Mouse (Mus musculus): Measurements from ENCODE around the gene Selenoh. TPM values are rescaled to one million over a fixed set of nuclear protein-coding genes. Genes with fewer than 3 reads are reported as not detected.
A peak's percentile ranks its signal among the peaks of the same experiment; 100 is the strongest.
"Not testable (repeated sequence)": the region's sequence is repeated elsewhere in the genome, so short reads cannot be mapped to it uniquely, and the experiment has no call there.

Gene Selenoh
- polyA plus RNA-seq, 1 experiment from 2014 or later: 378 TPM

GRCm38 (mm10) chr2:84677968-84678880 lies 7.7 kb upstream of the Selenoh start, which contains the start of the genes Gm28635 and Med19:
Gene Gm28635, minus strand, starts transcription at chr2:84678041.
Gene Med19, plus strand, starts transcription at chr2:84678402.
- ATAC-seq (ENCODE audit: insufficient read depth, low FRiP score, low TSS enrichment) (peak; percentile 100), DNase-seq (ENCODE audit: low spot score) (peak; percentile 93)
- H3K9ac ChIP-seq (ENCODE audit: low read length): peak within 1 kb of the TSS; percentile 66
- H3K27ac ChIP-seq (ENCODE audit: low read depth, low read length): no peak within 1 kb of the TSS
- peak within 1 kb of the TSS; percentile 76 for H3K4me3 ChIP-seq (ENCODE audit: low read depth, low read length)
- peak within 1 kb of the TSS; percentile 70 for H3K4me2 ChIP-seq (ENCODE audit: low read depth)
- peaks cover 13% of the 10 kb centered on the region for H3K4me1 ChIP-seq (ENCODE audit: control insufficient read depth, insufficient read depth, low read length)
- peaks cover 11% of the 10 kb centered on the region; the same call in 1 of the 2 replicates for H3K36me3 ChIP-seq (ENCODE audit: control insufficient read depth, insufficient read depth, low read length)
- WGBS: under 1% methylated on average over 44 of the region's 44 CpGs
- no peaks in the 10 kb centered on the region for H3K27me3 ChIP-seq (ENCODE audit: control insufficient read depth, insufficient read depth, low read length)
- H3K9me3 ChIP-seq (ENCODE audit: control insufficient read depth, low read length): no peaks in the 10 kb centered on the region

- no peak for DNase-seq (ENCODE audit: low spot score)
These were observed 6.8 kb upstream of the Selenoh start for GRCm38 (mm10) chr2:84677270-84677967.

GRCm38 (mm10) chr2:84671535-84671934 lies 965 bp upstream of the Selenoh start:
- peaks cover 13% of the 10 kb centered on the region for H3K36me3 ChIP-seq (ENCODE audit: control insufficient read depth, insufficient read depth, low read length)
- H3K9ac ChIP-seq (ENCODE audit: low read length): not testable (repeated sequence)

More at GRCm38 (mm10) chr2:84677270-84677967, 6.8 kb upstream of the Selenoh start:
- peak overlapping the region; percentile 48 for H3K9ac ChIP-seq (ENCODE audit: low read length)
- peak; percentile 64 for ATAC-seq (ENCODE audit: insufficient read depth, low FRiP score, low TSS enrichment)
- peaks cover 13% of the 10 kb centered on the region for H3K4me1 ChIP-seq (ENCODE audit: control insufficient read depth, insufficient read depth, low read length)
- H3K4me3 ChIP-seq (ENCODE audit: low read depth, low read length): peak overlapping the region; percentile 56
- no peaks in the 10 kb centered on the region for H3K27me3 ChIP-seq (ENCODE audit: control insufficient read depth, insufficient read depth, low read length)
- H3K9me3 ChIP-seq (ENCODE audit: control insufficient read depth, low read length): no peaks in the 10 kb centered on the region
- H3K4me2 ChIP-seq (ENCODE audit: low read depth): peak overlapping the region; percentile 70
- H3K36me3 ChIP-seq (ENCODE audit: control insufficient read depth, insufficient read depth, low read length): peaks cover 15% of the 10 kb centered on the region
- H3K27ac ChIP-seq (ENCODE audit: low read depth, low read length): no peak overlapping the region
- WGBS: 11% methylated on average over 22 of the region's 22 CpGs

GRCm38 (mm10) chr2:84669828-84670568 lies 572 bp downstream of the Selenoh start:
- H3K9me3 ChIP-seq (ENCODE audit: control insufficient read depth, low read length): no peaks in the 10 kb centered on the region
- peaks cover 5% of the 10 kb centered on the region; the same call in 1 of the 2 replicates for H3K4me1 ChIP-seq (ENCODE audit: control insufficient read depth, insufficient read depth, low read length)
- no peaks in the 10 kb centered on the region for H3K27me3 ChIP-seq (ENCODE audit: control insufficient read depth, insufficient read depth, low read length)
- peak overlapping the region; percentile 94 for H3K9ac ChIP-seq (ENCODE audit: low read length)
- DNase-seq (ENCODE audit: low spot score): no peak
- H3K4me3 ChIP-seq (ENCODE audit: low read depth, low read length): peak overlapping the region; percentile 90
- ATAC-seq (ENCODE audit: insufficient read depth, low FRiP score, low TSS enrichment): peak; percentile 74
- peaks cover 9% of the 10 kb centered on the region for H3K36me3 ChIP-seq (ENCODE audit: control insufficient read depth, insufficient read depth, low read length)
- 3% methylated on average over 37 of the region's 39 CpGs for WGBS
- H3K27ac ChIP-seq (ENCODE audit: low read depth, low read length): peak overlapping the region; percentile 85
- H3K4me2 ChIP-seq (ENCODE audit: low read depth): peak overlapping the region; percentile 68

More at GRCm38 (mm10) chr2:84671535-84671934, 965 bp upstream of the Selenoh start:
- not testable (repeated sequence) for DNase-seq (ENCODE audit: low spot score); H3K4me1 ChIP-seq (ENCODE audit: control insufficient read depth, insufficient read depth, low read length); H3K4me3 ChIP-seq (ENCODE audit: low read depth, low read length); H3K27me3 ChIP-seq (ENCODE audit: control insufficient read depth, insufficient read depth, low read length); H3K27ac ChIP-seq (ENCODE audit: low read depth, low read length); H3K4me2 ChIP-seq (ENCODE audit: low read depth); ATAC-seq (ENCODE audit: insufficient read depth, low FRiP score, low TSS enrichment); H3K9me3 ChIP-seq (ENCODE audit: control insufficient read depth, low read length)
- 66% methylated on average over 4 of the region's 5 CpGs for WGBS

- ATAC-seq (ENCODE audit: insufficient read depth, low FRiP score, low TSS enrichment) (no peak), DNase-seq (ENCODE audit: low spot score) (no peak)
- Histone ChIP-seq H3K9me3 (ENCODE audit: control insufficient read depth, low read length) (no peaks in the 10 kb centered on the region), H3K9ac (ENCODE audit: low read length) (no peak overlapping the region), H3K4me3 (ENCODE audit: low read depth, low read length) (no peak overlapping the region), H3K36me3 (ENCODE audit: control insufficient read depth, insufficient read depth, low read length) (no peaks in the 10 kb centered on the region), H3K4me2 (ENCODE audit: low read depth) (no peak overlapping the region), H3K4me1 (ENCODE audit: control insufficient read depth, insufficient read depth, low read length) (peaks cover 5% of the 10 kb centered on the region; the same call in 1 of the 2 replicates), H3K27ac (ENCODE audit: low read depth, low read length) (no peak overlapping the region), H3K27me3 (ENCODE audit: control insufficient read depth, insufficient read depth, low read length) (no peaks in the 10 kb centered on the region)
- 68% methylated on average over 12 of the region's 12 CpGs for WGBS
These were observed 4.5 kb downstream of the Selenoh start for GRCm38 (mm10) chr2:84666081-84666480.

- Histone ChIP-seq H3K9ac (ENCODE audit: low read length) (no peak overlapping the region), H3K27me3 (ENCODE audit: control insufficient read depth, insufficient read depth, low read length) (no peaks in the 10 kb centered on the region), H3K4me3 (ENCODE audit: low read depth, low read length) (no peak overlapping the region), H3K4me2 (ENCODE audit: low read depth) (no peak overlapping the region), H3K36me3 (ENCODE audit: control insufficient read depth, insufficient read depth, low read length) (no peaks in the 10 kb centered on the region), H3K27ac (ENCODE audit: low read depth, low read length) (no peak overlapping the region), H3K9me3 (ENCODE audit: control insufficient read depth, low read length) (no peaks in the 10 kb centered on the region), H3K4me1 (ENCODE audit: control insufficient read depth, insufficient read depth, low read length) (no peaks in the 10 kb centered on the region)
- WGBS: 28% methylated on average over 2 of the region's 2 CpGs
- DNase-seq (ENCODE audit: low spot score): peak; percentile 58
- ATAC-seq (ENCODE audit: insufficient read depth, low FRiP score, low TSS enrichment): no peak
These were observed 7.7 kb downstream of the Selenoh start for GRCm38 (mm10) chr2:84662866-84663265.

- Histone ChIP-seq H3K9ac (ENCODE audit: low read length) (no peak overlapping the region), H3K36me3 (ENCODE audit: control insufficient read depth, insufficient read depth, low read length) (no peaks in the 10 kb centered on the region), H3K27me3 (ENCODE audit: control insufficient read depth, insufficient read depth, low read length) (no peaks in the 10 kb centered on the region), H3K9me3 (ENCODE audit: control insufficient read depth, low read length) (no peaks in the 10 kb centered on the region), H3K4me1 (ENCODE audit: control insufficient read depth, insufficient read depth, low read length) (no peaks in the 10 kb centered on the region), H3K4me2 (ENCODE audit: low read depth) (no peak overlapping the region), H3K4me3 (ENCODE audit: low read depth, low read length) (no peak overlapping the region), H3K27ac (ENCODE audit: low read depth, low read length) (no peak overlapping the region)
- WGBS: 61% methylated on average over 3 of the region's 3 CpGs
- ATAC-seq (ENCODE audit: insufficient read depth, low FRiP score, low TSS enrichment) (no peak), DNase-seq (ENCODE audit: low spot score) (no peak)
These were observed 10.3 kb downstream of the Selenoh start for GRCm38 (mm10) chr2:84660253-84660652.

GRCm38 (mm10) chr2:84658806-84659205 lies 11.8 kb downstream of the Selenoh start, which contains the start of gene Btbd18:
Gene Btbd18, plus strand, starts transcription at chr2:84659079.
- DNase-seq (ENCODE audit: low spot score): no peak
- H3K27ac ChIP-seq (ENCODE audit: low read depth, low read length): no peak within 1 kb of the TSS
- no peak within 1 kb of the TSS for H3K4me2 ChIP-seq (ENCODE audit: low read depth)
- H3K27me3 ChIP-seq (ENCODE audit: control insufficient read depth, insufficient read depth, low read length): no peaks in the 10 kb centered on the region
- no peaks in the 10 kb centered on the region for H3K36me3 ChIP-seq (ENCODE audit: control insufficient read depth, insufficient read depth, low read length)
- H3K9ac ChIP-seq (ENCODE audit: low read length): no peak within 1 kb of the TSS
- WGBS: 92% methylated on average over 32 of the region's 32 CpGs
- no peaks in the 10 kb centered on the region for H3K4me1 ChIP-seq (ENCODE audit: control insufficient read depth, insufficient read depth, low read length)
- no peak within 1 kb of the TSS for H3K4me3 ChIP-seq (ENCODE audit: low read depth, low read length)
- H3K9me3 ChIP-seq (ENCODE audit: control insufficient read depth, low read length): no peaks in the 10 kb centered on the region
- ATAC-seq (ENCODE audit: insufficient read depth, low FRiP score, low TSS enrichment): no peak
